Mouse (Mus musculus): ENCODE measurements around the gene Nub1.

- no peak for TF ChIP-seq CTCF (IDR thresholded peaks at IDR 0.05; ENCODE audit: low read depth)
- no peak for TF ChIP-seq EP300 (IDR thresholded peaks at IDR 0.05; ENCODE audit: low read depth)
These were observed 41.8 kb downstream of the Nub1 start for GRCm38 (mm10) chr5:24726901-24727836.

All from liver, embryonic 14.5 days (tissue).